Mouse (Mus musculus) regulatory T cell (primary cell): Measurements from ENCODE around the gene Aoah.

ENCODE experiments used
- in situ Hi-C: fragments of 300-600 bp; cut with MboI, MseI; formaldehyde crosslinking; loops from one replicate; pipeline ENCODE4 v1.15.1; 2025; ENCODE audit warnings: high pct_unique_total_duplicates

Gene Aoah

DNA sequence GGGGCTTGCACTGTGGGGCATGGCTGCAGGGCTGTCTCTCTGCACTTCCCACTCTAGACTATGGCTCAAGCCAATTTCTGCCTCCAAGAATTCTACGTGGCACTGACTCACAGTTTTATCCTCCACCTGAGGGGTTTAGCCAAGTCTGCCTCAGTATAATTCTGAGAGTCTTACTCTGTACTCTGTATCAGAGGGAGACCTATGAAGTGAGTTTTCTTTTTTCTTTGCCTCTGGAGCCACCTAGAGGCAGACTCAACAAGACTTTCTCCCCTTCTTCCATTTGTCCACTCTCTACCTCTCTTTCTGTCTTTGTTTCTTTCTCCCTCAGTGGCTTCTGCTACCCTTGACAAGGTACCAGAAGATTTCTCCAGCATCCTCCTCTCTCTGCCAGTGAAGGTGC, 256.2 kb downstream of the Aoah start:
- in situ Hi-C loops = no loop called here

DNA sequence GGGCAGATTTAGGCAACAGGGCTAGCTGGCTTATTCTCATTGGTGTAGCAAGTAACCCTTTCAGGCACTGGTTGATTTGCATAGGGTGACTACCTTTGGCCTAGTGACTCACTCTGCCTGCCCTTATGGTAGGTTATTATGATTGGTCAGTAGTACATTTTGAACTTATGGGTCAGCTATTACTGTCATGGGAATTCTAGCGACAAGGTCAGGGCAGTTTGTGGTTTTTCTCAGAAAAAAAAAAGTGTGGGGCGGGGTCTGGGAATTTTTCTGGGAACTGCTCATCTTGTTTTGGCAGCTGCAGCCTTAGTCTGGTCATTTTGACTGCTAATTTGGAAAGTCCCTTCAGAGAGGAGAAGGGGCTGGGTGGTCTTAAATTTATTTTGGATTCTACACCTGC, 272.1 kb downstream of the Aoah start:
- in situ Hi-C loops = no loop called here

- in situ Hi-C loops = no loop called here
These were observed 280.9 kb downstream of the Aoah start, which contains the start of gene Olfr1370 for GRCm38 (mm10) chr13:21074847-21075246. Gene Olfr1370, minus strand, starts transcription at chr13:21074947.

GRCm38 (mm10) chr13:21082686-21083085, 288.8 kb downstream of the Aoah start:
- in situ Hi-C loops = no loop called here
